Mouse (Mus musculus) left cerebral cortex, adult 2 months (tissue): ENCODE measurements around the gene Acly. TPM values are rescaled to one million over a fixed set of nuclear protein-coding genes. Genes with fewer than 3 reads are reported as not detected.

ENCODE experiments used
- DNase-seq, 2 experiments: peaks; one replicate each; pipeline ENCODE4 v3.0.0; 2021 to 2022; ENCODE audit warnings: low spot score in 2 of 2, mixed read lengths in 1 of 2; ENCODE audit errors: extremely low spot score in 1 of 2
- H3K27ac ChIP-seq: fragments of 200-600 bp; 2 replicates; pipeline ENCODE4 v1.8.1; 2022
- H3K4me3 ChIP-seq: fragments of 200-600 bp; 2 replicates; pipeline ENCODE4 v1.8.1; 2022
- CTCF ChIP-seq: fragments of 200-600 bp; IDR thresholded peaks from 2 replicates; pipeline ENCODE4 v1.8.1; 2022; ENCODE audit warnings: antibody characterized with exemption, mild to moderate bottlenecking, moderate library complexity
- intact Hi-C: fragments of 180-260 bp; cut with DNase I; formaldehyde crosslinking; loops from one replicate; pipeline ENCODE4 v1.15.1; 2025
- total RNA-seq, 2 experiments: library from RNA; stranded (reverse); gene quantifications; 2 replicates each; pipeline ENCODE4 v1.2.3; 2021

Gene Acly
- total RNA-seq, 2 experiments from 2014 or later: 119 to 131 TPM

DNA sequence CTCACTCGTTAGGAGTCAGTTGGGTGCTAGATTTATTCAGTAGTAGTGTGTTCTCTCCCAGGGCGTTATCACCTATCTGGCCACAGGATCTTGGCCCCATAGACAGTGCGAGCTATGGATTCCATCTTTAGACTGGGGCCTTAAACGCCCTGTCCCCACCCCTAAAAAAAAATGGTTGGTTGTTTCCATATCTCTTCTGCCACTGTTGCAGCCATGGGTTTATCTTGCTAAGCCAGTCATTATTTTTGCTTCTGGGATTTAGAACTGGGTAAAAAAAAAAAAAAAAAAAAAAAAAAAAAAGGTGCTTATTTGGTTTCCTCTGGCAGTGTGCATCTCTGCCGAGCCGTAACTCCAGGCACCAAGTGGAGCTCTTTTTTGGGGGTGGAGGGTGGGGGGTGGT lies 36.9 kb upstream of the Acly start:
- intact Hi-C loops: loop anchor here (5.0 kb wide), 1 partner anchor 188 kb away; no protein-coding TSS in a partner anchor
- Histone ChIP-seq H3K4me3 (0 out of 2 replicates have a peak overlapping the region, but pooled peaks have one; percentile 7), H3K27ac (peak overlapping the region; percentile 62)
- DNase-seq: no peak
- no peak for TF ChIP-seq CTCF

DNA sequence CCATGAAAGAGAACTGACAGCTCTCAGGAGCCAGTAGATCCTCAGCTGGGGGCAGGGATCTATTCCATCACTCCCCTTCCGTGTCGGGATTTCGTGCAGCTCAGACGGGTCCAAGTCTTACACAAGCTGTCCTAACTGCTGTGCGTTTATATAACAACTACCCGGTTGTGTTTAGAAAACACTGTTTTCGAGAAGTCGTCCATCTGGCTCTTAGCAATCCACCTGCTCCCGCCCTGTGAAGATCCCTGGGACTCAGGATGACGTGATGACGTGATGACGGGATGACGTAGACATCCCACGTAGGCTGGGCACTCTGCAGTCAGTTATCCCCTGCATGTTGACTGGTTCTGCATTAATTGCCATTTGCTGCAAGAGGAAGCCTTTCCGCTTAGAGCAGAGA lies 36.5 kb upstream of the Acly start:
- H3K4me3 ChIP-seq: 0 out of 2 replicates have a peak overlapping the region, but pooled peaks have one; percentile 7
- peak; percentile 60 to 76 for DNase-seq
- TF ChIP-seq CTCF: no peak
- intact Hi-C loops: loop anchor here (5.0 kb wide), 1 partner anchor 188 kb away; no protein-coding TSS in a partner anchor
- H3K27ac ChIP-seq: peak overlapping the region; percentile 62

DNA sequence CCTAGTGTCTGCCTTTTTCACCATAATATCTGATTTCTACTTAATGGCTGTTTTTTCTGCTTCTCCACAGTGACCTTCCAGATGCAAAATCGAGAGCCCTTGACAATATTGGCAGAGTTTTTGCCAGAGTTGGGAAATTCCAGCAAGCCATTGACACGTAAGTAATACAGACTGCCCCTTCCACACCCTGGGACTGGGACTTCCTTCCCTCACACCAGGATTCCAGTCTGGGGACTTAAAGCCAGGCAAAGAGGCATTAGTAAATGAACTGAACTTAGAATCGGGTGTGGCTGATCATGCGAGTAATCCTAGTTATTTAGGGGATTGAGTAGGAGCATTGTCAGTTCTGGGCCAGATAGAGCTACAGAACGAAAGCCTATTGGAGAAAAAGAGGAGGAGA lies 33.9 kb upstream of the Acly start:
- no peak overlapping the region for H3K27ac ChIP-seq

DNA sequence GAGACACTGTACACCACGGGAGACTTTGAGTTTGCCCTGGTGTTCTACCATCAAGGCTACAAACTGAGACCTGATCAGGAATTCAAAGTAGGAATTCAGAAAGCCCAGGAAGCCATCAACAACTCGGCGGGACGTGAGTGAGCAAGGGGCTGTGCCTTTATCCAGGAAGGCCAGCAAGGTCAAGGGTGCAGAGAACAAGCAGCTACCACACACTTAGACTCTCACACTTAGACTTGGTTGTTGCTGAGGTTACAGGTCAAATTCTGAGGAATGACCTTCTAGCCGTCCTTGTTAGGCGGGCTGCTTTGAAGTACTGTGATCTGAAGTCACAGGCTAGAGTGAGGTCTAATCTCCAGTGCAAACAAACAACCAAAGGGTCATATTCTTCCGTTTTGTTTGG lies 31.7 kb upstream of the Acly start:
- intact Hi-C loops: loop anchor here (5.0 kb wide), 1 partner anchor 47 kb away; no protein-coding TSS in a partner anchor
- no peak for DNase-seq
- H3K4me3 ChIP-seq: no peak overlapping the region
- TF ChIP-seq CTCF: no peak
- no peak overlapping the region for H3K27ac ChIP-seq

More for the DNA sequence above, 33.9 kb upstream of the Acly start:
- TF ChIP-seq CTCF: no peak
- intact Hi-C loops: loop anchor here (5.0 kb wide), 1 partner anchor 191 kb away; no protein-coding TSS in a partner anchor
- no peak for DNase-seq
- H3K4me3 ChIP-seq: no peak overlapping the region

DNA sequence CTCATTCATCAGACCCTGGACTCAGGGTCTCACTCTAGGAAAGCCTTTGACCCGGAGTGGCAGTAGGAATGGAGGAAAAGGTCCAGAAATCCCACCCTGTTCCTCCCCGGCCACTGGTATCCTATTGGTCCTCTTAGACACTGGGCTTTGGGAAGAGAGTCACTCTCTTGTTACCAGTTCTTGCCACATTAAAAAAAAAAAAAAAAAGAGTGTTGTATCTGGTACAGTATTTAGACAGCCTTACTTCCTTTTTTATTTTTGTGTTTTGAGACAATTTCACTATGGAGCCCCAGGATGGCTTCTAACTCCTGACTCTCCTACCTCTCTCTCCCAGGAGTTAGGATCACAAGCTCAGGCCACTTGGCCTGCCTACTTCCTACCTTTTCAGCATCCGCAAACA lies 29.8 kb upstream of the Acly start:
- intact Hi-C loops: loop anchor here (5.0 kb wide), 1 partner anchor 45 kb away; no protein-coding TSS in a partner anchor

DNA sequence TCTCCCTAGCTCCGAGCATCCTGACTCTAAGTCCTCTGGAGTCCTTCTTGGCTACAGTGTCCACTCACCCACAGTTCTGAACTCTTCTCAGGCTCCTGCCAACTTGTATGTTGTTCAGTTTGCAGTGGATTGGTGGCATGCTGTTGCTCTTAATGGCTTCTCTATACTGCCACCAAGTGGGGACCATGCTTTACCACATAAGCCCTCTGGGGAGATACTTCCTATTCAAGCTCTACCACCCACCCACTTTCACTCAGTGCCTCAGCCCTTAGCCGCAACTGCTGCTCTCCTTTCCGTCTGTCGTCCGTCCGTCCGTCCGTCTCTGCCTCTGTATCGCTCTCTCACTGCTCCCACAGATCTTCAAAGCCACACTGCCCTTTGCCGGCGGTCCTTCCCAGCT lies 27.8 kb upstream of the Acly start:
- TF ChIP-seq CTCF: peak; percentile 68
- no peak overlapping the region for H3K27ac ChIP-seq
- intact Hi-C loops: loop anchor here (5.0 kb wide), 1 partner anchor 43 kb away; no protein-coding TSS in a partner anchor
- DNase-seq: peak; percentile 42 to 43
- no peak overlapping the region for H3K4me3 ChIP-seq

More for the DNA sequence above, 29.8 kb upstream of the Acly start:
- no peak for DNase-seq
- Histone ChIP-seq H3K4me3 (no peak overlapping the region), H3K27ac (no peak overlapping the region)
- no peak for TF ChIP-seq CTCF

DNA sequence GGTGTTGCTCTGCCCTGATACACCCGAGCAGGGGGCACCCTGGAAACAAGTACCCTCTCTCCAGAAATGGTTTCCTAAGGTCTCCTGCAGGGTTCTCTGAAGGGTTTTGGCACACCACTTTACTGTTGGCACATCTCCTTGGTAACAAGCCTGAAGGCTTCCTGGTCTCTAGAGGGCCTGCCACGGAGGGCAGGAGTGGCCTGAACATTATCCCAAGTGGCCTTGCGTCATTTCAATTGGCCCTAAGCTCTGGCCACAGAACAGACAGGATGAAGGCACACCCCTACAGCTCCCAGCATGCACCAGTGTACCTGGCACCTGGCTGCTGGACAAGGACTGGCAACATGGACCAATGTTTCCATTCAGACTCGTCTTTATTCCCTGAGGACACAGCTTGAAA lies 25.0 kb upstream of the Acly start:
- Histone ChIP-seq H3K27ac (no peak overlapping the region), H3K4me3 (no peak overlapping the region)
- no peak for TF ChIP-seq CTCF
- no peak for DNase-seq
- intact Hi-C loops: no loop called here

DNA sequence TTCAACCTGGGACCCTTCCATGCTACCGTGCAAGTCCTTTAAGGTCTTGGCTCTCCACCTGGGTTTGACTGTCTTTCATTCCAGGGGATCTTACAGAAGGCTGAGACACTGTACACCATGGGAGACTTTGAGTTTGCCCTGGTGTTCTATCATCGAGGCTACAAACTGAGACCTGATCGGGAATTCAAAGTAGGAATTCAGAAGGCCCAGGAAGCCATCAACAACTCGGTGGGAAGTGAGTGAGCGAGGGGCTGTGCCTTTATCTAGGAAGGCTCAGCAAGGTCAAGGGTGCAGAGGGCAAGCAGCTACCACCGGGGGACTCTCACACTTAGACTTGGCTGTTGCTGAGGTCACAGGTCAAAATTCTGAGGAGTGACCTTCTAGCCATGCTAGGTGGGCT lies 22.3 kb upstream of the Acly start:
- intact Hi-C loops: no loop called here
- TF ChIP-seq CTCF: no peak
- no peak overlapping the region for H3K4me3 ChIP-seq
- no peak overlapping the region for H3K27ac ChIP-seq
- DNase-seq: no peak

DNA sequence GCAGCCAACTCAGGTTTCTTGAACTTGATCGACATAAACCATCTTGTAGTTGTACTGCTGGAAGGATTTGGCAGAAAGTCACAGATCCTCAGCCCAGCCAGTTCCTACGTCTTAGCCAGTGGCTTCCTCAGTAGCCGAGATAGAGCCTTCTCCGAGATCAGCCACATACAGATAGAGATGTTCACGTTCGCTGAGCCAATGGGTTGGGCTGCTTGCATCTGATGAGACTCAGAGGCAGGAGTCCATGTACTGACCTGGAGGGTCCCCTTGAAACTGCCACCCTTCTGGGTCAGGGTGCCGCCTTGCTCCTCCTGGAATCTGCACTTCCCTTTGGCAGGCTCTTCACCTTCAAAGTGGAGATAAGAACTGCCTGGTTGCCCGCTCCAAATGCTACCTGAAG lies 21.7 kb upstream of the Acly start:
- no peak for DNase-seq
- intact Hi-C loops: no loop called here
- Histone ChIP-seq H3K4me3 (no peak overlapping the region), H3K27ac (no peak overlapping the region)
- TF ChIP-seq CTCF: no peak

DNA sequence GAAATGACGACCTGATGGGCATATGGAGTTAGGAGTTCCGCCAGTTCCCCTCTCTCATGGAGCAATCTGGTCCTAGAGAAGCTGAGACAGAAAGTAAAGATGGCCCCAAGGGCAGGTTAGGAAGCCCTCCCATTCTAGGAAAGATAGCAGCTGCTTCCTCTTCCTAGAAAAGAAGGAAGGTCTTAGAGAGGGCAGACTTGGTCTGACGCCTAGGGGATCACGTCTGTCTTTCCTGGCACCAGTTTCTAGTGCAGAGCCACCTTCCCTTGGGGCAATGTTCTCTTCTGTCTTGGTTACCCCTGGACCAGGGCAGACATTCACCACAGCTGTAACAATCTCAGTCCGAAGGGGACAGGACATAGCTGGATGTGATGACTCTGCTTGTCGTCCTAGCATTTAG lies 20.3 kb upstream of the Acly start:
- Histone ChIP-seq H3K27ac (no peak overlapping the region), H3K4me3 (no peak overlapping the region)
- intact Hi-C loops: no loop called here
- no peak for DNase-seq
- TF ChIP-seq CTCF: no peak

DNA sequence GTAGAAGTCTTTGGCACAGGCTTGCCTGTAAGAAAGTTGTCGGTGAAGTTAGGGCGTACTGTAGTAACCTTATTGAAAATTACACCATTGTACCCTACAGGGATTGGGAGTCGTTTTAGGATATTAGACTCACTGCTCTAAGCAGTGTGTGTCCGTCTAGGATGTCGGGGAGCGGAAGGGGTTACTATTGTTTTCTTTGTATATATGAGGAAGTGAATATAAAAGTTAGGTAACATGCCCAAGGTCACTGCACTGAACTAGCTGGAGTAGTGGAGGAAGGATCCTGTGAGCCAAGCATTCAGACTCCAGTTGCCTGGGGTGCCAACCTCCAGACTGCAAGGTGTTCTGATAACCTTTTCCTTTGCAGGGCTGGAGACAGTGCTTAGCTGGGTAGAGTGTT lies 19.2 kb upstream of the Acly start:
- intact Hi-C loops: no loop called here
- H3K27ac ChIP-seq: no peak overlapping the region
- DNase-seq: no peak
- no peak for TF ChIP-seq CTCF
- H3K4me3 ChIP-seq: no peak overlapping the region

DNA sequence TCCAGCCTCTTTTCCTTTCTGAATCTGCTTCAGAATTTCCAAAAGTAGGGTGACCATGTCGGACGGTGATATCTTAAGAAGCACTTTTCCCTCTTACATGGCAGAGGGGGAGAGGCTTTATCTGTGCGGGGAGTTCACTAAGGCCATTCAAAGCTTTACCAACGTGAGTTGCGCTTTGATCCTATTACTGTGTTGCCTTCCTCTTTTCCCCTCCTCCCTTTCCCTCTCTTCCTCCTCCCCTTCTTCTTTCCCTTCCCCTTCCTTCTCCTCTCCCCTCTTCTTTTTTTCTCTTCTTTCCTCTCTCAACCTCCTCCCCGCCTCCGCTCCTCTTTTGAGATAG lies 17.9 kb upstream of the Acly start:
- H3K4me3 ChIP-seq: peak overlapping the region; percentile 52
- TF ChIP-seq CTCF: no peak
- intact Hi-C loops: loop anchor here (1.0 kb wide), 1 partner anchor 17 kb away; no protein-coding TSS in a partner anchor
- no peak for DNase-seq
- H3K27ac ChIP-seq: peak overlapping the region; percentile 9; the same call in 1 of the 2 replicates
